Mouse (Mus musculus): Measurements from ENCODE around the gene Abcb6. TPM values are rescaled to one million over a fixed set of nuclear protein-coding genes. Genes with fewer than 3 reads are reported as not detected.

Abcb6 gene
- polyA plus RNA-seq, 1 experiment from 2014 or later = 27.7 TPM

GRCm38 (mm10) chr1:75211141-75211708, 31.0 kb upstream of the Abcb6 start:
- peaks cover 9% of the 10 kb centered on the region for H3K36me3 ChIP-seq (ENCODE audit: control insufficient read depth, insufficient read depth, low read length)
- H3K9me3 ChIP-seq (replicated peaks; ENCODE audit: control insufficient read depth, low read length) = no peaks in the 10 kb centered on the region
- no peak for ATAC-seq (ENCODE audit: insufficient read depth, low FRiP score)
- H3K27ac ChIP-seq (ENCODE audit: low read length) = peak overlapping the region; percentile 43; the same call in 1 of the 2 replicates
- peak overlapping the region; percentile 88 for H3K4me2 ChIP-seq (ENCODE audit: low read depth, low read length)
- peak overlapping the region; percentile 95 for H3K9ac ChIP-seq (ENCODE audit: low read length)
- no peaks in the 10 kb centered on the region for H3K27me3 ChIP-seq (ENCODE audit: control insufficient read depth, insufficient read depth, low read length)
- H3K4me1 ChIP-seq (ENCODE audit: control insufficient read depth, insufficient read depth, low read length) = peaks cover 32% of the 10 kb centered on the region
- WGBS = 9% methylated on average over 17 of the region's 17 CpGs
- peak overlapping the region; percentile 96 for H3K4me3 ChIP-seq (replicated peaks; ENCODE audit: low read length)

GRCm38 (mm10) chr1:75210136-75211087, 30.2 kb upstream of the Abcb6 start, which contains the start of the genes Glb1l and Stk16:
Gene Glb1l (minus strand): TSS chr1:75210813.
Gene Stk16 (plus strand): TSS chr1:75210838.
- peak within 1 kb of the TSS; percentile 96 for H3K4me3 ChIP-seq (replicated peaks; ENCODE audit: low read length)
- H3K36me3 ChIP-seq (ENCODE audit: control insufficient read depth, insufficient read depth, low read length) = peaks cover 9% of the 10 kb centered on the region
- ATAC-seq (ENCODE audit: insufficient read depth, low FRiP score) = peak; percentile 88
- 4% methylated on average over 42 of the region's 42 CpGs for WGBS
- no peaks in the 10 kb centered on the region for H3K9me3 ChIP-seq (replicated peaks; ENCODE audit: control insufficient read depth, low read length)
- peaks cover 32% of the 10 kb centered on the region for H3K4me1 ChIP-seq (ENCODE audit: control insufficient read depth, insufficient read depth, low read length)
- peak within 1 kb of the TSS; percentile 95 for H3K9ac ChIP-seq (ENCODE audit: low read length)
- H3K27me3 ChIP-seq (ENCODE audit: control insufficient read depth, insufficient read depth, low read length) = no peaks in the 10 kb centered on the region
- H3K27ac ChIP-seq (ENCODE audit: low read length) = peak within 1 kb of the TSS; percentile 43; the same call in 1 of the 2 replicates
- peak within 1 kb of the TSS; percentile 88 for H3K4me2 ChIP-seq (ENCODE audit: low read depth, low read length)

- H3K4me3 ChIP-seq (replicated peaks; ENCODE audit: low read length) = peak overlapping the region; percentile 96
- H3K4me1 ChIP-seq (ENCODE audit: control insufficient read depth, insufficient read depth, low read length) = peaks cover 32% of the 10 kb centered on the region
- H3K4me2 ChIP-seq (ENCODE audit: low read depth, low read length) = peak overlapping the region; percentile 88
- peaks cover 5% of the 10 kb centered on the region; the same call in 1 of the 2 replicates for H3K36me3 ChIP-seq (ENCODE audit: control insufficient read depth, insufficient read depth, low read length)
- H3K27ac ChIP-seq (ENCODE audit: low read length) = peak overlapping the region; percentile 34
- H3K9ac ChIP-seq (ENCODE audit: low read length) = peak overlapping the region; percentile 75
- no peaks in the 10 kb centered on the region for H3K9me3 ChIP-seq (replicated peaks; ENCODE audit: control insufficient read depth, low read length)
- no peaks in the 10 kb centered on the region for H3K27me3 ChIP-seq (ENCODE audit: control insufficient read depth, insufficient read depth, low read length)
- WGBS = 10% methylated on average over 34 of the region's 34 CpGs
- ATAC-seq (ENCODE audit: insufficient read depth, low FRiP score) = peak; percentile 10; the same call in 1 of the 2 replicates
Observed at GRCm38 (mm10) chr1:75208967-75209678, 28.9 kb upstream of the Abcb6 start.

GRCm38 (mm10) chr1:75201236-75201635, 21.0 kb upstream of the Abcb6 start:
- no peak overlapping the region for H3K9ac ChIP-seq (ENCODE audit: low read length)
- 84% methylated on average over 1 of the region's 1 CpGs for WGBS
- H3K4me3 ChIP-seq (replicated peaks; ENCODE audit: low read length) = no peak overlapping the region
- no peak for ATAC-seq (ENCODE audit: insufficient read depth, low FRiP score)
- H3K9me3 ChIP-seq (replicated peaks; ENCODE audit: control insufficient read depth, low read length) = no peaks in the 10 kb centered on the region
- H3K4me1 ChIP-seq (ENCODE audit: control insufficient read depth, insufficient read depth, low read length) = no peaks in the 10 kb centered on the region
- H3K27me3 ChIP-seq (ENCODE audit: control insufficient read depth, insufficient read depth, low read length) = no peaks in the 10 kb centered on the region
- no peak overlapping the region for H3K4me2 ChIP-seq (ENCODE audit: low read depth, low read length)
- peaks cover 6% of the 10 kb centered on the region for H3K36me3 ChIP-seq (ENCODE audit: control insufficient read depth, insufficient read depth, low read length)
- no peak overlapping the region for H3K27ac ChIP-seq (ENCODE audit: low read length)

- H3K4me2 ChIP-seq (ENCODE audit: low read depth, low read length) = peak overlapping the region; percentile 71
- H3K27me3 ChIP-seq (ENCODE audit: control insufficient read depth, insufficient read depth, low read length) = no peaks in the 10 kb centered on the region
- under 1% methylated on average over 19 of the region's 19 CpGs for WGBS
- peak overlapping the region; percentile 92 for H3K4me3 ChIP-seq (replicated peaks; ENCODE audit: low read length)
- peaks cover 17% of the 10 kb centered on the region for H3K4me1 ChIP-seq (ENCODE audit: control insufficient read depth, insufficient read depth, low read length)
- H3K36me3 ChIP-seq (ENCODE audit: control insufficient read depth, insufficient read depth, low read length) = 0 out of 2 replicates have a peak, but pooled peaks cover 4% of the 10 kb centered on the region
- peak overlapping the region; percentile 97 for H3K27ac ChIP-seq (ENCODE audit: low read length)
- H3K9me3 ChIP-seq (replicated peaks; ENCODE audit: control insufficient read depth, low read length) = no peaks in the 10 kb centered on the region
- H3K9ac ChIP-seq (ENCODE audit: low read length) = peak overlapping the region; percentile 85
- ATAC-seq (ENCODE audit: insufficient read depth, low FRiP score) = peak; percentile 35; the same call in 1 of the 2 replicates
Observed at GRCm38 (mm10) chr1:75192452-75192851, 12.3 kb upstream of the Abcb6 start.

GRCm38 (mm10) chr1:75191622-75192402, 11.6 kb upstream of the Abcb6 start, which contains the start of the genes Ankzf1 and Atg9a:
Gene Ankzf1 (plus strand): TSS chr1:75192151.
Gene Atg9a (minus strand): TSS chr1:75192196.
- H3K36me3 ChIP-seq (ENCODE audit: control insufficient read depth, insufficient read depth, low read length) = 0 out of 2 replicates have a peak, but pooled peaks cover 4% of the 10 kb centered on the region
- ATAC-seq (ENCODE audit: insufficient read depth, low FRiP score) = peak; percentile 100
- H3K9ac ChIP-seq (ENCODE audit: low read length) = peak within 1 kb of the TSS; percentile 96
- H3K4me1 ChIP-seq (ENCODE audit: control insufficient read depth, insufficient read depth, low read length) = peaks cover 17% of the 10 kb centered on the region
- H3K27me3 ChIP-seq (ENCODE audit: control insufficient read depth, insufficient read depth, low read length) = no peaks in the 10 kb centered on the region
- peak within 1 kb of the TSS; percentile 90 for H3K4me2 ChIP-seq (ENCODE audit: low read depth, low read length)
- H3K27ac ChIP-seq (ENCODE audit: low read length) = peak within 1 kb of the TSS; percentile 97
- under 1% methylated on average over 56 of the region's 56 CpGs for WGBS
- H3K4me3 ChIP-seq (replicated peaks; ENCODE audit: low read length) = peak within 1 kb of the TSS; percentile 92
- H3K9me3 ChIP-seq (replicated peaks; ENCODE audit: control insufficient read depth, low read length) = no peaks in the 10 kb centered on the region

GRCm38 (mm10) chr1:75191258-75191621, 11.0 kb upstream of the Abcb6 start:
- Histone ChIP-seq H3K27me3 (ENCODE audit: control insufficient read depth, insufficient read depth, low read length) (no peaks in the 10 kb centered on the region), H3K9me3 (replicated peaks; ENCODE audit: control insufficient read depth, low read length) (no peaks in the 10 kb centered on the region), H3K9ac (ENCODE audit: low read length) (peak overlapping the region; percentile 96), H3K27ac (ENCODE audit: low read length) (peak overlapping the region; percentile 85), H3K36me3 (ENCODE audit: control insufficient read depth, insufficient read depth, low read length) (peaks cover 7% of the 10 kb centered on the region), H3K4me2 (ENCODE audit: low read depth, low read length) (peak overlapping the region; percentile 90), H3K4me3 (replicated peaks; ENCODE audit: low read length) (peak overlapping the region; percentile 92), H3K4me1 (ENCODE audit: control insufficient read depth, insufficient read depth, low read length) (peaks cover 17% of the 10 kb centered on the region)
- ATAC-seq (ENCODE audit: insufficient read depth, low FRiP score) = no peak
- WGBS = 40% methylated on average over 5 of the region's 5 CpGs

GRCm38 (mm10) chr1:75190577-75190976, 10.4 kb upstream of the Abcb6 start:
- no peak for ATAC-seq (ENCODE audit: insufficient read depth, low FRiP score)
- no peaks in the 10 kb centered on the region for H3K9me3 ChIP-seq (replicated peaks; ENCODE audit: control insufficient read depth, low read length)
- H3K9ac ChIP-seq (ENCODE audit: low read length) = peak overlapping the region; percentile 96
- H3K27me3 ChIP-seq (ENCODE audit: control insufficient read depth, insufficient read depth, low read length) = no peaks in the 10 kb centered on the region
- peaks cover 17% of the 10 kb centered on the region for H3K4me1 ChIP-seq (ENCODE audit: control insufficient read depth, insufficient read depth, low read length)
- H3K4me3 ChIP-seq (replicated peaks; ENCODE audit: low read length) = 0 out of 2 replicates have a peak overlapping the region, but pooled peaks have one; percentile 92
- WGBS = 41% methylated on average over 2 of the region's 2 CpGs
- H3K36me3 ChIP-seq (ENCODE audit: control insufficient read depth, insufficient read depth, low read length) = peaks cover 10% of the 10 kb centered on the region
- no peak overlapping the region for H3K27ac ChIP-seq (ENCODE audit: low read length)
- H3K4me2 ChIP-seq (ENCODE audit: low read depth, low read length) = peak overlapping the region; percentile 90; the same call in 1 of the 2 replicates
